In the genomic region with DNA sequence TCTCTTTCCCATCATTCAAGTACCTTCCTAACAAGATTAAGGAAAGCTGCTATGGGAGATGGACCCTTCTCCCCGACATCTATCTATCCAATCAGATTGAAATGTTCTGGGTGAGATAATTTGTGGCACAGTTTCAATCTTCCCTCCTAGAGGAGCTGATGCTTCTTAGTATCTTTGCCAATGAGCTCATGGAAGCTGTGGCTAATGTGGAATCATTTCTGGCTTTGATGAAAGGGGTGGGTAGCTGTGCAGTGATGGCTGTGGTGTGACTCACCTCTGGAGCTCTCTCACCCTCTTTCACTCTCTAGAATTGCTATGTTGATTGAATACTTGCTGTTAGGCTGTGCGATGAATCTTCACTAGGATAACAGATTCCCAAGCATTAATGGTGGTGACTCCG, we compare ENCODE assay signal across 23 mouse cellular contexts.
A peak's percentile ranks its signal among the peaks of the same experiment; 100 is the strongest.
DNase-seq lines count a peak whose midpoint lies in the region; ATAC-seq lines count a peak whose summit lies in the region.
"Had no signal": no experiment of that assay in that cellular context is flagged by ENCODE, and none has a peak within 500 bp of the region (broad histone marks: within the 10 kb centered on the region; RNA-seq: fewer than 3 reads in every experiment).

No protein-coding gene starts in this region.

- no peaks in the 10 kb centered on the region for H3K4me1 ChIP-seq in intestine, embryonic 14.5 days (replicated peaks; ENCODE audit: control insufficient read depth, insufficient read depth, low read length)
- no peaks in the 10 kb centered on the region for H3K4me1 ChIP-seq in intestine, embryonic 16.5 days (ENCODE audit: control insufficient read depth, insufficient read depth, low read length)
- H3K4me1 ChIP-seq: embryonic facial prominence, embryonic 10.5 days; forebrain, embryonic 10.5 days; heart, embryonic 10.5 days; hindbrain, embryonic 13.5 days; intestine, embryonic 15.5 days had no signal

- no peak overlapping the region for H3K27ac ChIP-seq in intestine, embryonic 14.5 days (ENCODE audit: low read depth)
- H3K27ac ChIP-seq in intestine, embryonic 16.5 days (ENCODE audit: low read length): no peak overlapping the region
- H3K27ac ChIP-seq: embryonic facial prominence, embryonic 10.5 days; forebrain, embryonic 10.5 days; heart, embryonic 10.5 days; hindbrain, embryonic 13.5 days; hindbrain, postnatal 0 days; intestine, embryonic 15.5 days had no signal

- ATAC-seq in intestine, embryonic 14.5 days (replicated peaks; ENCODE audit: low FRiP score, low TSS enrichment, low read depth): no peak
- no peak for ATAC-seq in intestine, embryonic 16.5 days
- ATAC-seq: CD4-positive, CD25-positive, alpha-beta regulatory T cell, adult 4 months; forebrain, embryonic 14.5 days; hindbrain, postnatal 0 days; intestine, embryonic 15.5 days had no signal

- no peak overlapping the region for H3K4me2 ChIP-seq in intestine, embryonic 14.5 days (ENCODE audit: low read length)
- H3K4me2 ChIP-seq in intestine, embryonic 16.5 days (ENCODE audit: low read depth, low read length): no peak overlapping the region
- H3K4me2 ChIP-seq: hindbrain, embryonic 13.5 days; intestine, embryonic 15.5 days had no signal

- 91% methylated on average over 3 of the region's 3 CpGs for WGBS in intestine, embryonic 14.5 days
- 85% methylated on average over 3 of the region's 3 CpGs for WGBS in intestine, embryonic 16.5 days

- H3K36me3 ChIP-seq in intestine, embryonic 14.5 days (ENCODE audit: control insufficient read depth, insufficient read depth, low read length): no peaks in the 10 kb centered on the region
- no peaks in the 10 kb centered on the region for H3K36me3 ChIP-seq in intestine, embryonic 16.5 days (ENCODE audit: control insufficient read depth, insufficient read depth, low read length)
- H3K36me3 ChIP-seq: embryonic facial prominence, embryonic 10.5 days; forebrain, embryonic 10.5 days; G1E; heart, embryonic 10.5 days; hindbrain, embryonic 13.5 days; intestine, embryonic 15.5 days had no signal

- H3K9me3 ChIP-seq in intestine, embryonic 14.5 days (ENCODE audit: control insufficient read depth, low read length): no peaks in the 10 kb centered on the region
- no peaks in the 10 kb centered on the region for H3K9me3 ChIP-seq in intestine, embryonic 16.5 days (ENCODE audit: control insufficient read depth, low read length)
- H3K9me3 ChIP-seq: embryonic facial prominence, embryonic 10.5 days; forebrain, embryonic 10.5 days; G1E; heart, embryonic 10.5 days; hindbrain, embryonic 13.5 days; intestine, embryonic 15.5 days had no signal

- no peak overlapping the region for H3K9ac ChIP-seq in intestine, embryonic 14.5 days (ENCODE audit: low read length)
- H3K9ac ChIP-seq in intestine, embryonic 16.5 days (ENCODE audit: low read depth, low read length): no peak overlapping the region
- H3K9ac ChIP-seq: hindbrain, embryonic 13.5 days; intestine, embryonic 15.5 days had no signal

- H3K4me3 ChIP-seq in intestine, embryonic 14.5 days (ENCODE audit: low read depth, low read length): no peak overlapping the region
- H3K4me3 ChIP-seq in intestine, embryonic 16.5 days (ENCODE audit: low read length): no peak overlapping the region
- H3K4me3 ChIP-seq: embryonic facial prominence, embryonic 10.5 days; forebrain, embryonic 10.5 days; heart, embryonic 10.5 days; hindbrain, embryonic 13.5 days; intestine, embryonic 15.5 days had no signal

- DNase-seq in intestine, embryonic 14.5 days (ENCODE audit: low spot score): peak; percentile 4
- DNase-seq in Muller cell, postnatal 12 days (ENCODE audit: inconsistent ontology term): peak; percentile 86
- peak; percentile 38 for DNase-seq in brain, adult 2 months (ENCODE audit: low read depth, low spot score)
- DNase-seq in kidney, postnatal 36 days: no peak
- no peak for DNase-seq in layer of hippocampus, postnatal 25 days (ENCODE audit: extremely low spot score in 1 of 2, low spot score in 1 of 2)
- no peak for DNase-seq in frontal cortex, adult 2 months (ENCODE audit: extremely low spot score in 1 of 2, low spot score in 1 of 2)
- DNase-seq: adrenal gland, postnatal 10 days; B cell, adult 2 months; cerebellum, adult 18-20 months; cerebellum, adult 9-11 months; gastrocnemius, postnatal 36 days; heart, postnatal 10 days; kidney, adult 2 months had no signal

- H3K27me3 ChIP-seq in intestine, embryonic 14.5 days (replicated peaks; ENCODE audit: control insufficient read depth, insufficient read depth, low read length): no peaks in the 10 kb centered on the region
- H3K27me3 ChIP-seq in intestine, embryonic 16.5 days (replicated peaks; ENCODE audit: control insufficient read depth, insufficient read depth, low read length): no peaks in the 10 kb centered on the region
- H3K27me3 ChIP-seq: hindbrain, embryonic 13.5 days; intestine, embryonic 15.5 days had no signal

Comparison
In these comparisons a context has a peak if more than half of its experiments do, and no peak if none do; other contexts are left out.
1. DNase-seq: peak in intestine, embryonic 14.5 days (single experiment), Muller cell, postnatal 12 days (single experiment) and brain, adult 2 months (single experiment); none in kidney, postnatal 36 days (0 of 2), layer of hippocampus, postnatal 25 days (0 of 2) and frontal cortex, adult 2 months (0 of 2).